Mouse (Mus musculus): Measurements from ENCODE around the gene Trpm3. TPM values are rescaled to one million over a fixed set of nuclear protein-coding genes. Genes with fewer than 3 reads are reported as not detected.
"Not testable (repeated sequence)": the region's sequence is repeated elsewhere in the genome, so short reads cannot be mapped to it uniquely, and the experiment has no call there.

The Trpm3 gene
- polyA plus RNA-seq, 1 experiment: 1.2 TPM

DNA sequence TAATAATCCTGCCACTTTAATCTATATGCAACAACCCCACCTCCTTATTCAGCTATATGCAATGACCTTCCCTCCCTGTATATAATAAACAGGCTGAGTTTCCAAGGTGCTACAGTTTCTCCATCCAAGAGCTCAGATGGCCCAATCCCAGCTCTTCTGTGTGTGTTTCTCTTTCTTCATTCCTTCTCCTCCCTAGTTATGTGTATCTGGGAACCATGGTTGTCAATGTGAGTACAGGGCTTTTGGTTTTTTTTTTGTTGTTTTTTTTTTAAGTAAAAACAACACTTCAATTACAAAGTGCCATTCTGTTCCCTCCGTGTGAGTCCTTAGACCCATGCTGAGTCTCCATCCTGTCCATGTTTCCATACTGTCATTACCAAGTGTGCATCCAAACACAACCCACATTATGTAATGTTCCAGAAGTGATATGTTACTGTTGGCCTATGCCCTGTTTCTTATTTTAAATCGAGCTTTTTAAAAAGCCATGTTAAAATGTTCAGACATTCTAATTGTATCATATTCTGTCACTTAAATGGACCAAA is 879.4 kb downstream of the Trpm3 start:
- Histone ChIP-seq H3K36me3 (ENCODE audit: control insufficient read depth, insufficient read depth, low read length) (no peaks in the 10 kb centered on the region), H3K27me3 (ENCODE audit: control insufficient read depth, insufficient read depth, low read length) (no peaks in the 10 kb centered on the region), H3K27ac (ENCODE audit: control insufficient read depth, insufficient read depth, low read depth, low read length) (no peak overlapping the region), H3K4me1 (ENCODE audit: control insufficient read depth, insufficient read depth, low read length) (no peaks in the 10 kb centered on the region), H3K4me3 (ENCODE audit: control insufficient read depth, low read depth, low read length) (no peak overlapping the region)
- TF ChIP-seq POLR2A (IDR thresholded peaks at IDR 0.05; ENCODE audit: control insufficient read depth, low read depth, low read length) (no peak), CTCF (IDR thresholded peaks at IDR 0.05; ENCODE audit: control insufficient read depth, insufficient read depth, insufficient replicate concordance, low read depth, low read length) (no peak)

DNA sequence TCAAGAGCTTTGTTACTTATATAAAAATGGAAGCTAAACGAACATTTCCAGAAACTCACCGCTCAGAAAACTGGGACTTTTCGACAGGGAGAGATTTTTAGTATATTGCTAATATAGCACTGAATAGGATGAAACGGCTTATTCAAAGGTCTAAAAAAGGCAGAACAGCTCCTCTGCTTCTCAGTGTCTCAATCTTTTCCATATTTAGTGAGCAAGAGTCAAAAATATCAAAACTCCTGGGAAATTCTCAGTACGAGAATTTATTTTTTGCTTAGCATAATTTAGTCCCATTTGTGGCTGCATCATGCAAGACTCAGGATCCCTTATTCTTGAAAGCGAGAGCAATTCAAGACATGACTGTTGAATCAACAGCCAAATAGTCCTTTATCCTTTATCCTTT is 884.1 kb downstream of the Trpm3 start:
- TF ChIP-seq CTCF (IDR thresholded peaks at IDR 0.05; ENCODE audit: control insufficient read depth, insufficient read depth, insufficient replicate concordance, low read depth, low read length) (no peak), POLR2A (IDR thresholded peaks at IDR 0.05; ENCODE audit: control insufficient read depth, low read depth, low read length) (no peak)
- Histone ChIP-seq H3K36me3 (ENCODE audit: control insufficient read depth, insufficient read depth, low read length) (no peaks in the 10 kb centered on the region), H3K27me3 (ENCODE audit: control insufficient read depth, insufficient read depth, low read length) (no peaks in the 10 kb centered on the region), H3K27ac (ENCODE audit: control insufficient read depth, insufficient read depth, low read depth, low read length) (no peak overlapping the region), H3K4me1 (ENCODE audit: control insufficient read depth, insufficient read depth, low read length) (no peaks in the 10 kb centered on the region), H3K4me3 (ENCODE audit: control insufficient read depth, low read depth, low read length) (no peak overlapping the region)

DNA sequence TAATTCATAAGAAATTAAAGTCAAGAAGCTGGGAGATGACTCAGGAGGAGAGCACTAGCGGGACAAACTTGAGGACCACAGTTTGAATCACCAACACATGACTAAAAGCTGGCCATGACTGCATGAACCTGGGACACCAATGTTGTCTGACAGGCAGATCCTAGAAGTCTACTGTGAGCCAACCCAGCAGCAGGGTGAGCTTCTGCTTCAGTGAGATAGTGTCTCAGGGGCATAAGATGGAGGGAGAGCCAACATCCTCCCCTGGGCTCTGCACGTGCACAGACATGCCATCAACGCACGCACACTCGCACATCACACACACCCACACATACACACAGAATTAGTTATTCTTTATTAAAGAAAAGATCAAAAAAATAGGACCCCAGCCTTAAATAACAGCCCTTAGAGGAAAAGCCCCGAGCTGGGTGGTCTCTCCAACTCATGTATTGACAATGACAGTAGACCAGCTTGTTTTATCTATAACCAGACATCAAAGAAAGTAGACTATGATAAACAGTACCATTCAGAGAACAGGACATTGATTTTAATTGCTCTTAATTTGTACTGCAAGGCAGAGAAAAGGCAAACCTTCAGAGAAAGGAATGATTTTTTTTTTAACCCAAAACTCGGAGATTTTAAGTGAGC is 884.6 kb downstream of the Trpm3 start:
- Histone ChIP-seq H3K4me3 (ENCODE audit: control insufficient read depth, low read depth, low read length) (no peak overlapping the region), H3K4me1 (ENCODE audit: control insufficient read depth, insufficient read depth, low read length) (no peaks in the 10 kb centered on the region), H3K27me3 (ENCODE audit: control insufficient read depth, insufficient read depth, low read length) (no peaks in the 10 kb centered on the region), H3K27ac (ENCODE audit: control insufficient read depth, insufficient read depth, low read depth, low read length) (no peak overlapping the region), H3K36me3 (ENCODE audit: control insufficient read depth, insufficient read depth, low read length) (no peaks in the 10 kb centered on the region)
- TF ChIP-seq POLR2A (IDR thresholded peaks at IDR 0.05; ENCODE audit: control insufficient read depth, low read depth, low read length): no peak
- TF ChIP-seq CTCF (IDR thresholded peaks at IDR 0.05; ENCODE audit: control insufficient read depth, insufficient read depth, insufficient replicate concordance, low read depth, low read length): no peak

DNA sequence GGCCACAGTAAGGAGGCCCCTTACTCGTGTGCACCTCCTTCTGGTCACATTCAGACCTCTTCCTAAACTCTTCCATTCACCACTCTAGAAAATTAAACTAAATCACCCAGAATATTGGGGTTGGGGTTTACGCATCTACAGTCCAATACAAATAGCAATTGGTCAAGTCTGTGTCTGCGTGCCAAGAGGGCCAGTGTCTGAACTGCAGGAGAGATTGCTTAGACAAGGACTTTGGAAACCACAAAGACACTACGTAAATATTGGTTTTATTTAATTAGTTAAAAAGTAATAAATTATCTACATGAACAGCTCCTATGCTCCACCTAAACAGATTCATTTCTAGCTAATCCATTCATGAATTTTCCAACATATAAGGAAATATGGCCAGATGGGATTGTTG is 886.0 kb downstream of the Trpm3 start:
- H3K36me3 ChIP-seq (ENCODE audit: control insufficient read depth, insufficient read depth, low read length): no peaks in the 10 kb centered on the region

DNA sequence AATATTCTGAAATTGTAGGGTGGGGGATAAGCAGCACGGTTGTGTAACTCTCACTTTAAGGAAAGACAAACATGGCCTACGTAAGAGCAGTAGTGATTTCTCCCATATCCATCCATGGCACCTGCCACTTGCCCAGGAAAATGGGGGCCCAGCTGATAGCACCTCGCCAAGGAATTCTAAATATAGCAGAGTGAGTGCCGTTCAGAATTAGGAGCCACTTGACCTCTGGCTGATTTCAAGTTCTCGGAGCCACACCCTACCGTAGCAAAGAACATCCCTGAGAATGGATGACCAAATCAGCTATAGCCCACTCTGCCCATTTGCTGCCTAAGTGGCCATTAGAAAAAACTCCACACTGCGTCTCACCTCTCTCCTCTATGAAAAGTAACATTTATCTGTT is 887.6 kb downstream of the Trpm3 start:
- no peaks in the 10 kb centered on the region for H3K4me1 ChIP-seq (ENCODE audit: control insufficient read depth, insufficient read depth, low read length)
- TF ChIP-seq CTCF (IDR thresholded peaks at IDR 0.05; ENCODE audit: control insufficient read depth, insufficient read depth, insufficient replicate concordance, low read depth, low read length) (no peak), POLR2A (IDR thresholded peaks at IDR 0.05; ENCODE audit: control insufficient read depth, low read depth, low read length) (no peak)
- no peak overlapping the region for H3K4me3 ChIP-seq (ENCODE audit: control insufficient read depth, low read depth, low read length)
- no peak overlapping the region for H3K27ac ChIP-seq (ENCODE audit: control insufficient read depth, insufficient read depth, low read depth, low read length)
- H3K36me3 ChIP-seq (ENCODE audit: control insufficient read depth, insufficient read depth, low read length): no peaks in the 10 kb centered on the region
- no peaks in the 10 kb centered on the region for H3K27me3 ChIP-seq (ENCODE audit: control insufficient read depth, insufficient read depth, low read length)

More for the DNA sequence above, 886.0 kb downstream of the Trpm3 start:
- H3K4me1 ChIP-seq (ENCODE audit: control insufficient read depth, insufficient read depth, low read length): no peaks in the 10 kb centered on the region
- TF ChIP-seq POLR2A (IDR thresholded peaks at IDR 0.05; ENCODE audit: control insufficient read depth, low read depth, low read length) (no peak), CTCF (IDR thresholded peaks at IDR 0.05; ENCODE audit: control insufficient read depth, insufficient read depth, insufficient replicate concordance, low read depth, low read length) (no peak)
- no peaks in the 10 kb centered on the region for H3K27me3 ChIP-seq (ENCODE audit: control insufficient read depth, insufficient read depth, low read length)
- no peak overlapping the region for H3K4me3 ChIP-seq (ENCODE audit: control insufficient read depth, low read depth, low read length)
- no peak overlapping the region for H3K27ac ChIP-seq (ENCODE audit: control insufficient read depth, insufficient read depth, low read depth, low read length)

DNA sequence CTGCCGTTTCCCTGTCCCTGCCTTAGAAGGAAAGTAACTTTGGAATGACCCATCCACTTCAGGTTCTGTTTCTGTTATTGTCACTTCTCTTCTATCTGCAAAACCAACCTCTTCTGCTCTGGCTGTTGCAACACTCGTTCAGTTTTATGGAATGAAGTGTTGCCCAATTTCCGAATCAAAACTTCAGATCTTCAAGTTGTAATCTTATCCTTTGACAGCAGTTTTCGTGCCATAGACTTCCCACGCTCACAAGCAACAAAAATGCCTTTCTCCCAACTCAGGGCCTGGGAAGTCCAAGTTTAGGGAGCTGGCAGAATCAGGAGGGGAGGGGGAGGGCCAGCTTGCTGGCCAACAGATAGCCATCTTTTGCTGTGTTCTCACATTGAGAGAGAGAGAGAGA is 889.4 kb downstream of the Trpm3 start:
- no peak for TF ChIP-seq POLR2A (IDR thresholded peaks at IDR 0.05; ENCODE audit: control insufficient read depth, low read depth, low read length)
- no peak for TF ChIP-seq CTCF (IDR thresholded peaks at IDR 0.05; ENCODE audit: control insufficient read depth, insufficient read depth, insufficient replicate concordance, low read depth, low read length)
- Histone ChIP-seq H3K4me1 (ENCODE audit: control insufficient read depth, insufficient read depth, low read length) (no peaks in the 10 kb centered on the region), H3K27ac (ENCODE audit: control insufficient read depth, insufficient read depth, low read depth, low read length) (no peak overlapping the region), H3K4me3 (ENCODE audit: control insufficient read depth, low read depth, low read length) (no peak overlapping the region), H3K36me3 (ENCODE audit: control insufficient read depth, insufficient read depth, low read length) (no peaks in the 10 kb centered on the region), H3K27me3 (ENCODE audit: control insufficient read depth, insufficient read depth, low read length) (no peaks in the 10 kb centered on the region)

DNA sequence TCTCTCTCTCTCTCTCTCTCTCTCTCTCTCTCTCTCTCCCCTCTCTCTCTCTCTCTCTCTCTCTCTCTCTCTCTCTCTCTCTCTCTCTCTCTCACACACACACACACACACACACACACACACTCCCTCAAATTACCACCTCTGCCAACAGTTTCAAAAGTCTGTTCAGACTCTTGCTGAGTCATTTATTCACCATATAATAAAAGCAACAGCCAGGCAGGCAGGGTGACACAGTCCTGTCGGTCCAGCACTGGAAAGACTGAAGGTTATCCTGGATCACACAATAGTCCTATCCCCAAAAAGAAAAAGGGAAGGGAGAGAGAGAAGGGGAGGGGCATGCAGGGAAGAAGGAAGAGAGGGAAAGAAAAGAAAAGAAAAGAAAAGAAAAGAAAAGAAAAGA is 894.5 kb downstream of the Trpm3 start:
- H3K27ac ChIP-seq (ENCODE audit: control insufficient read depth, insufficient read depth, low read depth, low read length); H3K36me3 ChIP-seq (ENCODE audit: control insufficient read depth, insufficient read depth, low read length); H3K4me3 ChIP-seq (ENCODE audit: control insufficient read depth, low read depth, low read length); H3K27me3 ChIP-seq (ENCODE audit: control insufficient read depth, insufficient read depth, low read length); H3K4me1 ChIP-seq (ENCODE audit: control insufficient read depth, insufficient read depth, low read length): not testable (repeated sequence)

DNA sequence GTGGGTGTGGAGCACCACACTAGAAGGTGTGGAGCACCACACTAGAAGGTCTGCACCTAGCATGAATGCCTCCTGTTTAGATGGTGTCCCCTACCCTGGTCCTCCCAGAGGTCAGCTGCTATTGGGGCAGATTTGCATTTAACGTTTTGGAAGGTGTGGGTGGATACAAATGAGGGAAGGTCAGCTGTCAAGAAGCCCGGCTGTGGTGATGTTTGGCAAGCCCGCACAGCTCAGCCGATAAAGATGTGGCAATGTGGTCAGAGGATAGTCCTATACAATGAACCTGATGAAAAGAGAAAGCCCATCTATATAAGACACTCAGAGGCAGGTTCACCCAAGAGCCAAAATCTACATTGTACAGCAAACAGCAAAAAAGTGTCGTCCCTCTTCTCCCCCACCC is 895.3 kb downstream of the Trpm3 start:
- H3K36me3 ChIP-seq (ENCODE audit: control insufficient read depth, insufficient read depth, low read length): no peaks in the 10 kb centered on the region
- TF ChIP-seq CTCF (IDR thresholded peaks at IDR 0.05; ENCODE audit: control insufficient read depth, insufficient read depth, insufficient replicate concordance, low read depth, low read length) (no peak), POLR2A (IDR thresholded peaks at IDR 0.05; ENCODE audit: control insufficient read depth, low read depth, low read length) (no peak)

More for the DNA sequence above, 895.3 kb downstream of the Trpm3 start:
- Histone ChIP-seq H3K4me3 (ENCODE audit: control insufficient read depth, low read depth, low read length) (no peak overlapping the region), H3K27me3 (ENCODE audit: control insufficient read depth, insufficient read depth, low read length) (no peaks in the 10 kb centered on the region), H3K27ac (ENCODE audit: control insufficient read depth, insufficient read depth, low read depth, low read length) (no peak overlapping the region), H3K4me1 (ENCODE audit: control insufficient read depth, insufficient read depth, low read length) (no peaks in the 10 kb centered on the region; the same call in none of the 2 replicates)
